Mouse (Mus musculus) 3134 (cell line): ENCODE results near the gene Rarb.

Experiments used
- DNase-seq: peaks from one replicate; pipeline ENCODE4 v3.0.0-alpha.2; 2011; ENCODE audit warnings: low spot score; ENCODE audit not compliant: insufficient read length; ENCODE audit errors: extremely low read depth

The Rarb gene

GRCm38 (mm10) chr14:16599224-16599623, 219.7 kb downstream of the Rarb start:
- no peak for DNase-seq

DNA sequence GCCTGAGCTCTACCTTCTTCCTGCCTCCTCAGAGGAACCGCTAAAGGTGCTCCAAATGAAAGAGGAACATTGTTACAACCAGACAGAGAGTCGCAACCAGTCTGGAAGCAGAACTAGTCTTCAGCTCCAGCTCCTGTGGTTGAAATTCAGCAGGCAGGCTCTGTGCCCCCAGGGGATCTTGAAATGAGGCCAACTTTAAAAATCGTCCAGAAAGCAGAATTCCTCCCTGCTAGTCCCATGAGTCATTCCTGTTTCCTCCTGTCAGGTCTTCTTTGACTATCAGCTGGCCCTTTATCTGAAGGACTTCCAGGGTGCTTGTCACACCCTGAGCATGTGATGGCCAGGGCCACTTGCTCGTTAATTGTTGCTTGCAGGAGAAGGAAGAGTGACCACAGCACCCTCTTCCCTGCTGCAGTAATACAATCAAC, 220.9 kb downstream of the Rarb start:
- peak; percentile 71 for DNase-seq

DNA sequence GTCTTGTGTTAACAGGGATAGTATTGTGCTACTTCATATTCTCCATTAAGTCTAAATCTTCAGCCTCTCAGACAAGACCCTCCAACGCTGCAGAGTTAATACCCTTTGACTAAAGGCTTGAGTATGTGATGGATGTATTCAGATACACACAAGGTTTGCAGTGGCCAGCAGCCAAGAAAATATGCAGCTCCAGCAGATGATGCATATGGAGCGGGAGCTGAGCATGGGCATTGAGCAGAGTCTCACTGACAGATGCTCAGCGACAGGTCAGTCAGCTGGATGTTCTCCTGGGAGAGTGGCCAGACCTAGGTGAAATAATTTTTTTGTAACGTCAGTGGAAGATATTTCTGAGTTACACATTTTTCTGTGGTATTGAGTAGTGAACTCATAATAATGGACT, 229.8 kb downstream of the Rarb start:
- no peak for DNase-seq

- no peak for DNase-seq
Observed at GRCm38 (mm10) chr14:16578100-16578499, 240.9 kb downstream of the Rarb start.

DNA sequence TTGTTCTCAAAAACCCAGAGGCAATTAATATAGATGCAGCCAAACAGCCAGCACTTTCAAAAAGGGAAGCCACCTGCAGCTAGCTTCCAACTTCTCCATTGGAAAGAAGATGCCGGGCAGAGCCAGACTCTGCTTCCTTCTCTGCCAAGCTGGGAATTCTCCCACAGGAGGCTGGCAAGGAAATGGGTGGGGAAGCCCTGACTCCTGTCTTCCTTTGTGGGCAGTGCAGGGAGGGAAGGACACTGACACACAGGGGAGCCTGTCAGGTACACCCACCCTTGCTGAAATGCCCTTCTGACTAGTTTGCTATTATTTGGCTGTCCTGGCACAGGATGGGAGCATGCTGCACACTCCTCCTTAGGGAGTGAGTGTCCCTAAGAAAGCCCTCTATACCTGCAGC, 241.9 kb downstream of the Rarb start:
- DNase-seq = no peak

- DNase-seq = no peak
Observed at GRCm38 (mm10) chr14:16574925-16575721, 243.8 kb downstream of the Rarb start.

- DNase-seq = no peak
Observed at GRCm38 (mm10) chr14:16573475-16574171, 245.3 kb downstream of the Rarb start.

GRCm38 (mm10) chr14:16572755-16573340, 246.1 kb downstream of the Rarb start:
- DNase-seq = no peak

- DNase-seq = no peak
Observed at GRCm38 (mm10) chr14:16569506-16570001, 249.4 kb downstream of the Rarb start.

GRCm38 (mm10) chr14:16566920-16567319, 252.0 kb downstream of the Rarb start:
- DNase-seq = no peak

- no peak for DNase-seq
Observed at GRCm38 (mm10) chr14:16563912-16564311, 255.0 kb downstream of the Rarb start.

GRCm38 (mm10) chr14:16561496-16562170, 257.3 kb downstream of the Rarb start:
- no peak for DNase-seq

- DNase-seq = no peak
Observed at GRCm38 (mm10) chr14:16559294-16560217, 259.4 kb downstream of the Rarb start.

DNA sequence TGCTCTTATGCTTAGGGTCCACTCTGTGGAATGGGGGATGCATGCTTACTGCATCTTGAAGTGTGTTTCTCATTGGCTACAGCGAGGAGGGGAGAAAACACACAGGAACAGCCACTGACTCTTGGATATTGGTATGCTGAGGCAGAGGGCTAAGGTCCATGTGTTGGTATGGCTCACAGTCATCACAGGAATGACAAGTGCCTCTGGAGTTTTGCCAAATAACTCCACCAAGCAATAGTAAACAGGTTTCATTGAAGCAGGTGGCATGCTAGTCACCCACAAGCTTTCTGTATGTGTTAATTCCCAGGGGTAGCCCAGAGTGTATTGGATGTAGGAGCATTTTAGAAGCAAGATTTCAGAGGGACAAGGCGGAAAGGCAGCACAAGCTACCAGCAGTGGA, 260.9 kb downstream of the Rarb start:
- DNase-seq = no peak

DNA sequence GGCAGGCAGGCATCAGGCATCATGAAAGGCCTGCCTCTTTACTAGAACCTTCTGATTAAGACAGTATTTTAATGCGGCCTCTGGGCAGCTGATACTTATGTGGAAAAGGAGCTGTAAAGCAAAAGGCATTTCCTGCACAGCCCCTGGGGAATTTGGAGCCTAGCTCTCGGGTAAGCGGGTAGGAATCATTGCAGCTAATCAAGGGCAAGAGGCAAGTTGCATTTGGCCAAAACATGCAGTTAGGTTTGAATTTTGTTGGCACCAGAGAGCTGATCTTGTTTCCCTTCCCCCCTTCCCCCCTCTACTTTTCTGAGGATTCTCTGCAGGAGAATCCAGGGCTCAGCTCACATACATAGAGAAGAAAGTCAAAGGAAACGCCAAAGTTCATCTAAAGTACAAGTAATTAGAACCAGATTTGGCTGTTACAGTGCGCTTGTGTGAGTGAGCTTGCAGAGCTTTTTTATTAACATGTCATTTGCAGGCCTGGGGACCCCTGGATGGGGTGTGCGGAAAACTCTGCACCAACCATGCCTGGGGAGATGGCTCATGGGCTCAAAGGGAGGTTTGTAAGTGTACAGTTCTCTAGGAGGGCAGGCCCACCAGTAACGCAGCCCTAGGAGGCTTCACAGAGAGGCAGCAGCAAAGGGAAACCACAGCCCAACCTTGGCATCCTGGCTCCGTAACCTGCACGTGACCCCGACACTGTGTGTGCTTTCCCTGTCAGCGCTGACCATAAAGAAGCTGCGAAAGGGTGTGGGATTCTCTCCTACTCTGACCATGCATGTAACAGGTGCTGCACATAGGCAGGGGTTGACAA, 264.1 kb downstream of the Rarb start:
- DNase-seq = peak; percentile 64

- no peak for DNase-seq
Observed at GRCm38 (mm10) chr14:16554319-16554642, 264.7 kb downstream of the Rarb start.

DNA sequence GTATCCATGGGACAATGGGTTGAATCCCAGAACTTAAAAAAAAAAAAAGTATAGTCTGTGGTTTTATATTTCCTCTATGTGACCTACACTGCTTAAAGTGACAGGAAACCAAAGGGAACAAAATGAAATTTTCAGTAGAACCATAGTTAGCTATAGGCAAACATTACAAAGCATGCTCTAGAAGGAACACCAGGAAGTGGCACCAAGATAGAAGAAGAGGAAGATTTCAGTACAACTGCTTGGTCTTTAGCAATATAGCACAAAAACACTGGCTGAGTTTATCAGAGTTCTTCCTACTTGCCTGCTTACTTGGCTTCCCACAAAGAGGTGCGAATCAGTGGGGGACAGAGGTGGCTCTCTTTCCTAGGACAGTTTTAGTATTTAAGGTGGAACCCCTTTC, 266.7 kb downstream of the Rarb start:
- DNase-seq = no peak

DNA sequence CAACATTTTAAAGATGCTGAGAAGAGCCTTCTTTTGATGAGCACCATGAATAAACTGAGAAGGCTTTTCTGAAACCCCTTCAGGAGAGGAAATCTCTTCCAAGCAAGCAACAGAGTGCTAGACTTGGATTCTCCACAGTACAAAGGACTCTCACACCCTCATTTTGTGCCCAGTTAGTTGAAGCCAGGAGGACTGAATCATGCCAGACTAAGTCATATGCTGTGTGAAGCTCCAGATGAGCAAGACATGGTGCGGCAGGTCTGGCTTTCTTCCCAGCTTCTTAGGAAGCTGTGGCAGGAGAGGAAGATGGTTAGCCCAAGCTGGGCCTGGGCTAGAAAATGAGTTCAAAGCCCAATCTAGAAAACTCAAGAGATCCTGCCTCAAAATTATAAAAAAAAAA, 267.1 kb downstream of the Rarb start:
- peak; percentile 52 for DNase-seq

DNA sequence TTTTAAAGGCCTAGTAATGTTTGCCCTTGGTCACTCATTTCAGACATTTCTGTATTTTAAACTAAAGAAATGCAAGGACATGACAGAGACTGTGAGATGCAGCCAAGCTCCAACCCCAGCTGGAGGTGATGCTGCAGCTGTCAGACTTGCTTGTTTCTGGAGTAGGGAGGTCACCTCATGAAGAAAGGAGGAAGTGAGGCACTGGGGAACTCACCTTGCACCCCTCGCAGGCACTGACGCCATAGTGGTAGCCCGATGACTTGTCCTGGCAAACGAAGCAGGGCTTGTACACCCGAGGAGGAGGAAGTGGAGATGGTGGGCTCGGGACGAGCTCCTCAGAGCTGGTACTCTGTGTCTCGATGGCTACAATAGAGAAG, 270.8 kb downstream of the Rarb start:
- DNase-seq = no peak
